Mouse (Mus musculus) heart, embryonic 16.5 days (tissue): ENCODE measurements around the gene Ly9. TPM values are rescaled to one million over a fixed set of nuclear protein-coding genes. Genes with fewer than 3 reads are reported as not detected.

ENCODE experiments used
- ATAC-seq: fragments of 200-750 bp; cut with Nextera tagmentation; replicated peaks from 2 replicates; pipeline ENCODE4 v1.8.0; 2017; ENCODE audit warnings: moderate number of reproducible peaks; ENCODE audit not compliant: insufficient read depth, low FRiP score; ENCODE audit errors: extremely low read depth
- H3K27ac ChIP-seq: fragments of 300-500 bp; sonication (generic); 2 replicates; pipeline ENCODE4 v1.5.1; 2014; ENCODE audit warnings: mild to moderate bottlenecking, low read length, control low read depth, moderate library complexity
- H3K27me3 ChIP-seq: fragments of 300-500 bp; sonication (generic); 2 replicates; pipeline ENCODE4 v1.6.1; 2014; ENCODE audit warnings: low read length, mixed read lengths; ENCODE audit not compliant: control insufficient read depth, insufficient read depth
- H3K36me3 ChIP-seq: fragments of 300-500 bp; sonication (generic); 2 replicates; pipeline ENCODE4 v1.6.1; 2014; ENCODE audit not compliant: control insufficient read depth, insufficient read depth
- H3K4me1 ChIP-seq: fragments of 300-500 bp; sonication (generic); 2 replicates; pipeline ENCODE4 v1.6.1; 2014; ENCODE audit warnings: low read length, mixed read lengths; ENCODE audit not compliant: control insufficient read depth, insufficient read depth
- H3K4me2 ChIP-seq: fragments of 300-500 bp; sonication (generic); 2 replicates; pipeline ENCODE4 v1.6.1; 2014; ENCODE audit warnings: low read depth, mild to moderate bottlenecking, control low read depth, low read length
- H3K4me3 ChIP-seq: fragments of 300-500 bp; sonication (generic); 2 replicates; pipeline ENCODE4 v1.5.1; 2014; ENCODE audit warnings: mild to moderate bottlenecking, control low read depth, low read length
- H3K9ac ChIP-seq: fragments of 300-500 bp; sonication (generic); 2 replicates; pipeline ENCODE4 v1.6.1; 2014; ENCODE audit warnings: low read length, control low read depth
- H3K9me3 ChIP-seq: fragments of 300-500 bp; sonication (generic); replicated peaks from 2 replicates; pipeline ENCODE4 v1.6.1; 2016; ENCODE audit warnings: low read length; ENCODE audit not compliant: control insufficient read depth
- WGBS: fragments of 180-500 bp; shearing (Covaris S2); extraction: QIAGEN DNeasy Blood & Tissue Kit; methylation state at CpG from one replicate; pipeline ENCODE4 v1.1.7; 2014; 5-methylcytosine and 5-hydroxymethylcytosine counted together
- microRNA-seq: library from miRNA; unstranded; fragments of <30 nt; microRNA quantifications from one replicate; pipeline ENCODE4, GENCODE M21; 2017
- polyA plus RNA-seq: library from polyadenylated mRNA; unstranded; fragments of >200 nt; fragmentation: Nextera tagmentation; extraction: Ambion mirVana; gene quantifications from 2 replicates; pipeline ENCODE4 v1.2.1, GENCODE M21; 2015

The Ly9 gene
- polyA plus RNA-seq, 1 experiment from 2014 or later: 2.2 TPM

DNA sequence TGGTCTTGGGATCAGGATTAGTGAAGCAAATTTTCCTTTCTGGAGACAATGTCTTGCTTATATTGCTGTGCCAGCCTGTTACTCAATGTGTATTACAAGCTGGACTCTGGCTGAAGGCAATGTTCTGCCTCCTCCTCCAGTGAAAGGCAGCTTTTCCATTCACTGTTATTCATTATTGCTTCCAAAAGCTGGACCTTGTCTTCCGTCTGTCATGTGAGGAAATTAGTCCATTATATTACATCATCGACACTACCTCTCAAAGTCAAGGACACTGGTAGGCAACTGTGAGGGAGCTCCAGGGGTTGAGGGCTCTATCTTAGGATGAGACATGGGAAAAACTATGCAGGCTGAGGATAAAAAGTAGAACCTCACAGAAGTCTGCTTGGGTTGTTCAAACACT, 50.8 kb downstream of the Ly9 start:
- H3K4me3 ChIP-seq: no peak overlapping the region
- no peak overlapping the region for H3K27ac ChIP-seq
- ATAC-seq: no peak
- H3K4me1 ChIP-seq: peaks cover 13% of the 10 kb centered on the region
- H3K9me3 ChIP-seq: no peaks in the 10 kb centered on the region
- H3K27me3 ChIP-seq: no peaks in the 10 kb centered on the region
- no peak overlapping the region for H3K9ac ChIP-seq
- WGBS: 77% methylated on average over 2 of the region's 2 CpGs
- no peak overlapping the region for H3K4me2 ChIP-seq
- H3K36me3 ChIP-seq: no peaks in the 10 kb centered on the region

DNA sequence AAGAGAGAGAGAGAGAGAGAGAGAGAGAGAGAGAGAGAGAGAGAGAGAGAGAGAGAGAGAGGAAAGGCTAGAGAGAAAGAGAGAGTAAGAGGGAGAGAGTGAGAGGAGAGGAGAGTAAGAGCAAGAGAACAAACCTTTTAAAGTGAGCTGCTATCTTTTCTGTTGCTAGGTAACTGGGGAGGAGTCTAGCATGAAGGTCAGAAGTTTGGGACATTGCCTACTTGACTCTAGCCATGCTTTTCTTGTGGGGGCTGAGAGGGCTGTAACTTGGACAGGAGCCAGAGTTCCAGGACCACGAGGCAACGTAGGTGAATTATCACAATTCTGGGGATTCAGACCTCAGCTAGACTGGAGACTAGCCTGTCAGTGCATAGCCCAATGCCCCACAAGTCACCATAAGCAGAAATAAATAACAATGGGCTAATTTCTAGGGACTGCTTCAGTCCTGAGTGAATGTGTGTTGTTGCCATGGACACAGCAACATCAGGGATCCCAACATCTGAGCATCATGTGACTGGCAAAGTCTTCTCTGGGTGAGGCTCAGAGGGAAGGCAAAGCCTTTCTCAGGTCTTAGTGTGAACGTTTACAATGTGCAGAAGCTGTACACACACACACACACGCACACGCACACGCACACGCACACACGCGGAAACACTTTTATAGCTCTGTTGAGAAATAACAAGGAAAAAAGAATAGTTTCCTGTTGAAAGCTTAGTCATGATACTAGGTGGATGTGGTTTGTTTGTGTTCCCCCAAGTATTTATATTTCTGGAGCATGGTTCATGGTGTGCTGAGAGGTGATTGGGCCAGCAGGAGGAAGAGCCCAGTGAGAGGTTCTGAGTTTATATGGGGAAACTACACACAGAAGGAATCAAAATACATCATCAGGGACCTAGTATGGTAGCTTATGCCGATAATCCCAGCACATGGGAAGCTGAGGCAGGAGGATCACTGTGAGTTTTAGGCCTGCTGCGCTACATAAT, 53.6 kb downstream of the Ly9 start:
- Histone ChIP-seq H3K27me3 (no peaks in the 10 kb centered on the region), H3K36me3 (no peaks in the 10 kb centered on the region), H3K4me3 (no peak overlapping the region), H3K4me2 (peak overlapping the region; percentile 51), H3K9ac (no peak overlapping the region), H3K9me3 (peaks cover 4% of the 10 kb centered on the region), H3K27ac (peak overlapping the region; percentile 87), H3K4me1 (peaks cover 11% of the 10 kb centered on the region)
- ATAC-seq: peak; percentile 89
- WGBS: 73% methylated on average over 11 of the region's 11 CpGs

DNA sequence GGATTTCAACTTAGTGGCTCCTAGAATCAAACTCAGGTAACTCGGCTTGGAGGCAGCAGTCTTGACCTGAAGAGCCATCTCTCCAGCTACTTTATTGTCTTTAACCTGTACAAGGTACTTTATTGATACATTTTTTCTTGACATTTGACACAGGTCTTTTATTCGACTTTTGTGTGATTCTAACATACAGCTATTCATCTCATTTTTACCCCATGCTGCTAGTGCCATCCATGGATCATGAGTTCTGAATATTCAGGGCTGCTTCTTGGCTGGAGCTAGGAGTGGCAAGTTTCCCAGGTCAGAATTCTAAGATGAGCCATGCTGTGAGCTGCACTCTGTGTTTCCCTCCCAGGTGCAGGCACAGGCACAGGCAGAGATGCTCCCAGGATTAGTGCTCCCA, 55.0 kb downstream of the Ly9 start:
- no peak overlapping the region for H3K9ac ChIP-seq
- 83% methylated on average over 2 of the region's 2 CpGs for WGBS
- no peak for ATAC-seq

DNA sequence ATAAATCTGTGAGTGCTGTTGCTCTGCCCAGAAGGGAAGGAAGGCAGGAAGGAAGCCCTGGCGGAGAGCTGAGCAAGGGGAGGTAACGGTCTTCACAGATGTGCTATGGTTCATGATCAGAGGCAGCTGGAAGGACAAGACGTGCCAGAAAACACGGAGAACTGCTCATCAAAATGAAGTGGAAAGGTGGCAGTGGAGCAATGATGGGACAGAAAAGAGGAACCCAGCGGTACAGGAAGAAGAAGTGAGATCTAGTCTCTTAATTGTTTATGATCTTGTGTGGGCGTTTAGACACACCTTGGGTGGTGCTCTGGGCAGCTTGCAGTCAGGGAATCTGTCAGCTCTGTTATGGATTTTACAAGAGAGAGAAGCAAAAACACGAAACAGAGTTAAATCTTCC, 55.9 kb downstream of the Ly9 start:
- no peaks in the 10 kb centered on the region for H3K27me3 ChIP-seq
- no peak overlapping the region for H3K9ac ChIP-seq
- no peak overlapping the region for H3K4me2 ChIP-seq
- no peak for ATAC-seq
- no peaks in the 10 kb centered on the region for H3K36me3 ChIP-seq
- peak overlapping the region; percentile 19; the same call in 1 of the 2 replicates for H3K27ac ChIP-seq
- WGBS: 66% methylated on average over 7 of the region's 7 CpGs
- no peak overlapping the region for H3K4me3 ChIP-seq
- H3K9me3 ChIP-seq: peaks cover 4% of the 10 kb centered on the region
- H3K4me1 ChIP-seq: peaks cover 11% of the 10 kb centered on the region

More for the DNA sequence above, 55.0 kb downstream of the Ly9 start:
- no peaks in the 10 kb centered on the region for H3K27me3 ChIP-seq
- peak overlapping the region; percentile 82 for H3K27ac ChIP-seq
- H3K4me2 ChIP-seq: no peak overlapping the region
- H3K4me1 ChIP-seq: peaks cover 11% of the 10 kb centered on the region
- no peak overlapping the region for H3K4me3 ChIP-seq
- H3K9me3 ChIP-seq: peaks cover 4% of the 10 kb centered on the region
- no peaks in the 10 kb centered on the region for H3K36me3 ChIP-seq

DNA sequence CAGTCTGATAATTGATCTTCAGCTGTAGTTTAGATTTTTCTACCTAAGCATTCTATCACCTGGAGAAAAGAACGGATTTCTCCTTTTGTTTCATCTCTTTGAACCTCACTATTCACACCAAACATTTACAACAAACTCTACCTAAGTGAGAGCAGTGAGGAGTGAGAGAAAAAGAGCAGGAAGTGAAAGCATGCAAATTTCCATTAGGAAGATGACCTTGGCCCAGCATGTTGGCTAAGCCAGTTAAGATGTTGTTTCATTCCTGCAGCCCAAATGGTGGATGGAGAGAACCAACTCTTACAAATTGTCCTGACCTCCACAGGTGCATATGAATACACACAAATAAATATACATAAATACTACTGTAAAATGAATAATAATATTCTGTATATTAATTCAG, 66.5 kb downstream of the Ly9 start:
- ATAC-seq: no peak
- Histone ChIP-seq H3K27me3 (no peaks in the 10 kb centered on the region), H3K4me1 (no peaks in the 10 kb centered on the region), H3K36me3 (no peaks in the 10 kb centered on the region), H3K4me3 (no peak overlapping the region), H3K9me3 (peaks cover 6% of the 10 kb centered on the region; the same call in 1 of the 2 replicates), H3K27ac (no peak overlapping the region), H3K9ac (no peak overlapping the region), H3K4me2 (no peak overlapping the region)
- WGBS: 71% methylated on average over 1 of the region's 1 CpGs

Small RNAs within 50 kb of the gene (microRNA-seq; reads per million reads assigned to microRNA genes)
- gene Mir7683: not detected

Other genes starting within 250 kb of the Ly9 start
- gene Klhdc9, start 246.6 kb downstream of the Ly9 start, polyA plus RNA-seq: 0.71 and 1.0 TPM in 2 replicates
- 0.39 and 0.81 TPM in 2 replicates for gene Nectin4, start 237.3 kb downstream of the Ly9 start, polyA plus RNA-seq
- gene Arhgap30, start 218.5 kb downstream of the Ly9 start, polyA plus RNA-seq: 3.5 and 7.5 TPM in 2 replicates
- gene Usf1, start 196.1 kb downstream of the Ly9 start, polyA plus RNA-seq: 47.5 and 53.1 TPM in 2 replicates
- 3.7 and 4.2 TPM in 2 replicates for gene Tstd1, start 188.5 kb downstream of the Ly9 start, polyA plus RNA-seq
- gene F11r, start 169.9 kb downstream of the Ly9 start, polyA plus RNA-seq: 76.1 and 80.0 TPM in 2 replicates
- gene Alyref2, start 103.9 kb downstream of the Ly9 start, polyA plus RNA-seq: 15.8 and 17.2 TPM in 2 replicates
- gene Itln1, start 72.1 kb downstream of the Ly9 start, polyA plus RNA-seq: 0.49 TPM in 1 of 2 replicates, not detected in the other
- 0.76 and 1.1 TPM in 2 replicates for gene Cd244a, start 48.2 kb downstream of the Ly9 start, polyA plus RNA-seq
- gene Slamf7, start 45.6 kb upstream of the Ly9 start, polyA plus RNA-seq: 0.35 and 0.83 TPM in 2 replicates
- gene Cd48, start 74.6 kb upstream of the Ly9 start, polyA plus RNA-seq: 6.4 and 11.2 TPM in 2 replicates
- 0.46 and 0.79 TPM in 2 replicates for gene Slamf1, start 159.7 kb upstream of the Ly9 start, polyA plus RNA-seq
- gene Cd84, start 232.3 kb upstream of the Ly9 start, polyA plus RNA-seq: 2.0 and 2.6 TPM in 2 replicates